Mouse (Mus musculus) myocyte (in vitro differentiated cells): Measurements from ENCODE around the gene Rccd1. TPM values are rescaled to one million over a fixed set of nuclear protein-coding genes. Genes with fewer than 3 reads are reported as not detected.
"Not testable (repeated sequence)": the region's sequence is repeated elsewhere in the genome, so short reads cannot be mapped to it uniquely, and the experiment has no call there.

Experiments used
- H3K27me3 ChIP-seq: one replicate; pipeline ENCODE4 v1.6.1; 2011; ENCODE audit not compliant: control insufficient read depth, insufficient read depth, insufficient read length
- H3K36me3 ChIP-seq: one replicate; pipeline ENCODE4 v1.6.1; 2011; ENCODE audit not compliant: control insufficient read depth, insufficient read depth
- H3K4me2 ChIP-seq: one replicate; pipeline ENCODE4 v1.6.1; 2011; ENCODE audit warnings: low read depth, control low read depth
- H3K4me3 ChIP-seq: one replicate; pipeline ENCODE4 v1.5.1; 2011; ENCODE audit warnings: mild to moderate bottlenecking, control low read depth, moderate library complexity
- H3K79me2 ChIP-seq: one replicate; pipeline ENCODE4 v1.6.1; 2011; ENCODE audit not compliant: control insufficient read depth, insufficient read depth
- H3ac ChIP-seq: one replicate; pipeline ENCODE4 v1.6.1; 2011; ENCODE audit not compliant: control insufficient read depth, insufficient read length
- CEBPB ChIP-seq: IDR thresholded peaks from 2 replicates; pipeline ENCODE4 v1.6.1; 2011; ENCODE audit warnings: mild to moderate bottlenecking, moderate library complexity; ENCODE audit not compliant: poor library complexity, insufficient read depth, severe bottlenecking
- E2F4 ChIP-seq: IDR thresholded peaks from one replicate; pipeline ENCODE4 v1.6.1; 2011; ENCODE audit warnings: mild to moderate bottlenecking, control low read depth, moderate library complexity; ENCODE audit not compliant: insufficient read depth
- MAX ChIP-seq: IDR thresholded peaks from one replicate; pipeline ENCODE4 v1.6.1; 2011; ENCODE audit warnings: low read depth, mild to moderate bottlenecking, control low read depth
- MYOD1 ChIP-seq, 3 experiments: IDR thresholded peaks; one replicate each; pipeline ENCODE4 v1.6.1; 2011; ENCODE audit warnings: control low read depth in 2 of 3, low read depth in 2 of 3, mild to moderate bottlenecking in 2 of 3, moderate library complexity in 1 of 3; ENCODE audit not compliant: insufficient read length in 2 of 3, control insufficient read depth in 1 of 3
- MYOG ChIP-seq, 3 experiments: IDR thresholded peaks; one replicate each; pipeline ENCODE4 v1.6.1; 2011; ENCODE audit warnings: control low read depth in 2 of 3, low read depth in 2 of 3, mild to moderate bottlenecking in 2 of 3; ENCODE audit not compliant: insufficient read length in 2 of 3, control insufficient read depth in 1 of 3, insufficient read depth in 1 of 3
- POLR2A ChIP-seq: IDR thresholded peaks from one replicate; pipeline ENCODE4 v1.6.1; 2011; ENCODE audit warnings: low read depth, mild to moderate bottlenecking, control low read depth, moderate library complexity; ENCODE audit not compliant: insufficient read length
- POLR2AphosphoS2 ChIP-seq: IDR thresholded peaks from one replicate; pipeline ENCODE4 v1.6.1; 2011; ENCODE audit warnings: low read depth, control low read depth; ENCODE audit not compliant: insufficient read length
- REST ChIP-seq: IDR thresholded peaks from one replicate; pipeline ENCODE4 v1.6.1; 2011; ENCODE audit warnings: mild to moderate bottlenecking, control low read depth, moderate library complexity; ENCODE audit not compliant: insufficient read depth, insufficient read length
- SRF ChIP-seq: IDR thresholded peaks from one replicate; pipeline ENCODE4 v1.6.1; 2011; ENCODE audit warnings: low read depth; ENCODE audit not compliant: control insufficient read depth, insufficient read length
- TCF12 ChIP-seq: IDR thresholded peaks from one replicate; pipeline ENCODE4 v1.6.1; 2011; ENCODE audit warnings: mild to moderate bottlenecking, control low read depth; ENCODE audit not compliant: poor library complexity, insufficient read depth, severe bottlenecking
- TCF3 ChIP-seq: IDR thresholded peaks from one replicate; pipeline ENCODE4 v1.6.1; 2011; ENCODE audit warnings: low read depth, control low read depth; ENCODE audit not compliant: insufficient read length
- USF1 ChIP-seq: IDR thresholded peaks from one replicate; pipeline ENCODE4 v1.6.1; 2011; ENCODE audit warnings: low read depth, mild to moderate bottlenecking, control low read depth, moderate library complexity
- polyA plus RNA-seq: library from polyadenylated mRNA; unstranded; fragments of >200 nt; fragmentation: generic; extraction: Trizol; gene quantifications from one replicate; pipeline ENCODE4 v1.2.1, GENCODE M21; 2012; ENCODE audit warnings: missing spikeins

Gene Rccd1
- polyA plus RNA-seq, 1 experiment: 8.4 TPM

- no peak overlapping the region for H3K4me2 ChIP-seq
- H3K36me3 ChIP-seq: peaks cover 15% of the 10 kb centered on the region
- H3ac ChIP-seq: no peak overlapping the region
- no peak for TF ChIP-seq MYOG (IDR thresholded peaks at IDR 0.05; ENCODE audit: control insufficient read depth in 1 of 3, insufficient read depth in 1 of 3, insufficient read length in 2 of 3, low read depth in 2 of 3)
- no peak for TF ChIP-seq E2F4
- no peak for TF ChIP-seq TCF12
- TF ChIP-seq CEBPB: no peak
- no peak for TF ChIP-seq TCF3
- no peak for TF ChIP-seq SRF
- no peak for TF ChIP-seq MAX
- TF ChIP-seq REST: no peak
- no peak for TF ChIP-seq POLR2A
- no peak for TF ChIP-seq USF1
- no peak for TF ChIP-seq POLR2AphosphoS2
- TF ChIP-seq MYOD1 (IDR thresholded peaks at IDR 0.05; ENCODE audit: control insufficient read depth in 1 of 3, insufficient read length in 2 of 3, low read depth in 2 of 3): no peak
- H3K4me3 ChIP-seq: no peak overlapping the region
- no peaks in the 10 kb centered on the region for H3K27me3 ChIP-seq
- H3K79me2 ChIP-seq: no peaks in the 10 kb centered on the region
Measured at GRCm38 (mm10) chr7:80331433-80331832, 7.2 kb upstream of the Rccd1 start.

- H3K79me2 ChIP-seq: no peaks in the 10 kb centered on the region
- H3K4me3 ChIP-seq: no peak overlapping the region
- H3K27me3 ChIP-seq: no peaks in the 10 kb centered on the region
- H3K4me2 ChIP-seq: no peak overlapping the region
- TF ChIP-seq POLR2A (no peak), E2F4 (no peak), TCF12 (no peak), CEBPB (no peak), TCF3 (no peak), SRF (no peak), MYOG (IDR thresholded peaks at IDR 0.05; ENCODE audit: control insufficient read depth in 1 of 3, insufficient read depth in 1 of 3, insufficient read length in 2 of 3, low read depth in 2 of 3) (no peak), REST (no peak), MAX (no peak), MYOD1 (IDR thresholded peaks at IDR 0.05; ENCODE audit: control insufficient read depth in 1 of 3, insufficient read length in 2 of 3, low read depth in 2 of 3) (no peak), POLR2AphosphoS2 (no peak), USF1 (no peak)
- peaks cover 15% of the 10 kb centered on the region for H3K36me3 ChIP-seq
- H3ac ChIP-seq: no peak overlapping the region
Measured at GRCm38 (mm10) chr7:80330278-80330677, 6.0 kb upstream of the Rccd1 start.

- Histone ChIP-seq H3K79me2 (peaks cover 12% of the 10 kb centered on the region), H3K36me3 (no peaks in the 10 kb centered on the region), H3K4me3 (no peak overlapping the region), H3K27me3 (no peaks in the 10 kb centered on the region), H3ac (no peak overlapping the region), H3K4me2 (no peak overlapping the region)
- TF ChIP-seq SRF (no peak), MYOG (IDR thresholded peaks at IDR 0.05; ENCODE audit: control insufficient read depth in 1 of 3, insufficient read depth in 1 of 3, insufficient read length in 2 of 3, low read depth in 2 of 3) (no peak), POLR2A (no peak), TCF3 (no peak), E2F4 (no peak), MAX (no peak), CEBPB (no peak), REST (no peak), POLR2AphosphoS2 (no peak), USF1 (no peak), MYOD1 (IDR thresholded peaks at IDR 0.05; ENCODE audit: control insufficient read depth in 1 of 3, insufficient read length in 2 of 3, low read depth in 2 of 3) (no peak), TCF12 (no peak)
Measured at GRCm38 (mm10) chr7:80326076-80326475, 1.8 kb upstream of the Rccd1 start.

- TF ChIP-seq POLR2AphosphoS2: peak; percentile 14
- TF ChIP-seq TCF3: no peak
- TF ChIP-seq POLR2A: no peak
- no peak for TF ChIP-seq E2F4
- no peak for TF ChIP-seq SRF
- no peak for TF ChIP-seq REST
- TF ChIP-seq MYOG (IDR thresholded peaks at IDR 0.05; ENCODE audit: control insufficient read depth in 1 of 3, insufficient read depth in 1 of 3, insufficient read length in 2 of 3, low read depth in 2 of 3): peak in 1 of 3 experiments; percentile 30
- TF ChIP-seq MYOD1 (IDR thresholded peaks at IDR 0.05; ENCODE audit: control insufficient read depth in 1 of 3, insufficient read length in 2 of 3, low read depth in 2 of 3): peak in 1 of 3 experiments; percentile 70
- no peak for TF ChIP-seq MAX
- no peak for TF ChIP-seq USF1
- no peak for TF ChIP-seq CEBPB
- no peak for TF ChIP-seq TCF12
- H3K36me3 ChIP-seq: no peaks in the 10 kb centered on the region
Measured at GRCm38 (mm10) chr7:80325292-80325868, 1.1 kb upstream of the Rccd1 start.

GRCm38 (mm10) chr7:80324816-80325119, 514 bp upstream of the Rccd1 start:
- H3K36me3 ChIP-seq, H3ac ChIP-seq, H3K27me3 ChIP-seq: not testable (repeated sequence)
- H3K4me3 ChIP-seq: peak overlapping the region; percentile 68
- H3K4me2 ChIP-seq: peak overlapping the region; percentile 61
- peaks cover 12% of the 10 kb centered on the region for H3K79me2 ChIP-seq

More at GRCm38 (mm10) chr7:80325292-80325868, 1.1 kb upstream of the Rccd1 start:
- Histone ChIP-seq H3ac (no peak overlapping the region), H3K4me3 (no peak overlapping the region), H3K79me2 (peaks cover 12% of the 10 kb centered on the region), H3K4me2 (no peak overlapping the region), H3K27me3 (no peaks in the 10 kb centered on the region)
